Mouse (Mus musculus) lung, adult 18-20 months (tissue): Measurements from ENCODE around the gene Stxbp3.
A peak's percentile ranks its signal among the peaks of the same experiment; 100 is the strongest.

Experiments used
- DNase-seq, 2 experiments: peaks; one replicate each; pipeline ENCODE4 v3.0.0; 2022; ENCODE audit warnings: mixed read lengths in 2 of 2

Gene Stxbp3

DNA sequence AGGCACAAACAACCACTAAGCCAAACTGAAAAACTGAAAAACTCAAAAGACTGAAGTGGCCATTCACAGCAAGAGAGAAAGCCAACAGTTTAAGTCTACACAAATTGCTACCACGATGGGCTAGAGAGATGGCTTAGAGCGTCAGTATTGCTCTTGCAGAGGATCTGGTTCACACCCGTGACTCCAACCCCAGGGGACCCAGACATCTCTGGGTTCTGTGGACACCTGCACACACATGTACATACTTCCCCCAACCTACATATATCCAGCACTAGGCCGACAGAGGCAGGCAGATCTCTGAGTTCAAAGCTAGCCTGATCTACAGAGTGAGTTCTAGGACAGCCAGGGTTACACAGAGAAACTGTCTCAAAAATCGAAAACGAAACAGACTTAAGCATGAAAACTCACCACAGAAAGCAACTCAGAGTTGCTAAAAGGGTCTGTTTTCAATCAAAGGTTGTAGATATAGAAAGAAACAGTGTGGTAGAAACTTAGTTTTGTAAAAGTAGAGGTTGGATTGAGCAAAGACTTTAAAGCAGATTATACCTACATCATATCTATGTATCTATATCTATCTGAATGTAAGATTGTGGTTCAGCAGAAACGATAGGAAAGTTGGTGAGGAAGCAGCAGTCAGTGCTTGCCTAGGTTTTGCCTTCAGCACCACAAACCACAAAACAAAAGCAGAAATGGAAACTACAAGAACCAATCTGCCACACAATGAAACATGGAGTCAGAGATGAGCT lies 44.6 kb downstream of the Stxbp3 start:
- no peak for DNase-seq

DNA sequence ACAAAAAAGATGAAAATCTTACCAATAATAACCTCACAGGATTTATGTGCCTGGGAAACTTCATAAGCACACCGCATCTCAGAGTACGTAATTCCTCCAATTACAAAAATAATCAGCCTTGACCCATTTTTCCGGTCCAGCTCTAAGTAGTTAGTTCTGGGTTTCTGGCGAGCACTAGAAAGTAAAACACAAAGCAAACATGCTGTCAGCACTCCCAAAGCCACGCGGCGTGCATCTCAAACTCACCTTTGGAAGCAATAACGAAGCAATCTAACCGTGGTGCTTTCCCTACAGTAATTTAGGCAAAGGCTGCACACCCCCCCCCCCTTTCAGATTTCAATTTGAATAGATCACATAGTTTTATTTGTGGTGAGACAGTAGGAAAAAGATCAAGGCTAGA lies 45.5 kb downstream of the Stxbp3 start:
- DNase-seq, result no peak

DNA sequence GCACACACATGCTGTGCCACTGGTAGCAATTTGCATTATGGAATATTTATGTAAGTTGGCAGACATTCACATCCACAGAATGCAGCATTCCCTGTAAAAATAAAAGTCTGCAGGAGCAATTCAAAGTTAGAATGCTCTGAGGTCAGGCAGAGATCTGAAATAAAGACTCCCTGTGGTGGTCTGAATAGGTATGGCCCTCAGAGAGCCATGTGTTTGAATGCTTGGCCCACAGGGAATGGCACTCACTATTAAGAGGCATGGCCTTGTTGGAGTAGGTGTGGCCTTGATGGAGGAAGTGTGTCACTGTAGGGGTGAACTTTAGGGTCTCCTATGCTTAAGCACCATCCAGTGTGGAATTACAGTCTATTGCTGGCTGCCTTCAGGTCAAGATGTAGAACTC lies 47.9 kb downstream of the Stxbp3 start:
- no peak for DNase-seq

DNA sequence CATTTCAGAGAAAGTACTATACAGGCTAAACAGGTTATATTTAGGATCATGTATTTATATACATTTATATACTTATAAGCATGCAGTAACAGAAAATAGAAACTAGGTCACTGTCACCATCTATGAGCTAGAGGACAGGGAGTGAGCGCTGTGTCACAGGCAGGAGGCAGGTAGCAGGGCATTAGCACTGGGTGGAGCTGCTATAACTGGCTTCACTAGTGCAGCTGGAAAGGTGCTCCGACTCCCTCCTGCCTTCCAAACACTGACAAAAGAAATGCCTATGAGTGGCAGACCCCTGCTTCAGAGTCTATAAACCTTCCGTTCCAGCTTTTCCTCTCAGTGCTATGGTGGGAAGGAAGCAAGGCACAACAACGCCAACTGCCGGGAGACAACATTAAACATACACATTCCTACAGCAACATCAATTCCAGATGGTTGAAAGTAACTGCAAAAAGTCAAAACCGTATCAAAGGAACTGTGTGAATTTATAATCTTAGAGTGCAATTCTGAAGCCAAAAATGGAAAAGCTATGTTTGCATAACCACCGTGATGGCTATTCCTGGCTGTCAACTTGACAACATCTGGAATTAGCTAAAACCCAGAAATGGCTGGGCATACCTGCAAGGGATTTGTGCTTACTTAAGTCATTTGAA lies 49.1 kb downstream of the Stxbp3 start:
- DNase-seq, result no peak

DNA sequence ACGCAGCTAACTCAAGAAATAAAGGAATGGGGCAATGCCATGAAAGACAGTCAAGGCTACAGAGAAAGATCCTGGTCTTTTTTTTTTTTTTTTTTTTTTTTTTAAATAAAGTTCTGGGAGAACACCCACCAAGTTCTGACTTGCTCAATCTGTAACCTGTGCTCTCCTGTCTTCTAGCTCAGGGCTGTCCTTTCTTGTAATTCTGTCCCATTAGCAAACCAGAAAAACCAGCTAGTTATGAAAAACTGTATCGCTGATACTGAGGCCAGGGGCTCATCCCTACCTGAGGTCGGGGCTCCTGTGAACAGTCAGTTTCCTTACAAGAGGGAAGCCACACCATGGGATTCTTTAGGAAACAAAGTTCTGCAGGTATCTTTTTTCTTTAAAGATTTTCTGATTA lies 49.8 kb downstream of the Stxbp3 start:
- no peak for DNase-seq

DNA sequence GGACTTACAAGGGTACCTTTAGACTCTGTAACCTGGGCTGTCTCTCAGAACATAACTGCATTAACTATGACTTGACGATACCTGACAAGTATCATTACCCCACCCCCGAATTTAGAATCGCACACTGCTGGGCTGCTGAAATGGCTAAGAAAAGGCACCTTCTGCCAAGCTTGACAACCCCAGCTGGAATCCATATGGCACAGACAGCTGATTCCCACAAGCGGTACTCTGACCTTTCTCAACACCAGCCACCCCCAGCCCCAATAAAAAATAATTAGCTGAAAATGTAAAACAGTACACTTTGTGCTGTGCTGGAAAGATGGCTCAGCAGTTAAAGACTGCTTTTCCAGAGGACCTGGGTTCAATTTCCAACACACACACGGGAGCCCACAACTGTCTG lies 51.0 kb downstream of the Stxbp3 start:
- DNase-seq, result no peak

DNA sequence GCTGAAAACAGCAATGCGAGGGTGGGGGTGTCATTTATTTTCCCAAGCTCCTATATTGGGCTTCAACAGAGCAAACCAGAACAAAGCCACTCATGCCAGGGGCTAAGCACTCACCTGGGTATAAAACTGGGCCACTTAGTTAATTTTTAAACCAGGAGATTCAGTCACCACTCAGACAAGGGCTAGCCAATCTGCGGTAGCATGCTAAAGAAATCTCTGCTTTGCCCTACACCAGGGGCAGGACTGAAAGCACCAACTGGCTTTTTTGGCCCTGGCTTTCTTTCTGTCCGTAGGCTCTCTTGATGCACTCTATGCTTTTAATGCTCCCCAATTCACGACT lies 51.9 kb downstream of the Stxbp3 start:
- no peak for DNase-seq

DNA sequence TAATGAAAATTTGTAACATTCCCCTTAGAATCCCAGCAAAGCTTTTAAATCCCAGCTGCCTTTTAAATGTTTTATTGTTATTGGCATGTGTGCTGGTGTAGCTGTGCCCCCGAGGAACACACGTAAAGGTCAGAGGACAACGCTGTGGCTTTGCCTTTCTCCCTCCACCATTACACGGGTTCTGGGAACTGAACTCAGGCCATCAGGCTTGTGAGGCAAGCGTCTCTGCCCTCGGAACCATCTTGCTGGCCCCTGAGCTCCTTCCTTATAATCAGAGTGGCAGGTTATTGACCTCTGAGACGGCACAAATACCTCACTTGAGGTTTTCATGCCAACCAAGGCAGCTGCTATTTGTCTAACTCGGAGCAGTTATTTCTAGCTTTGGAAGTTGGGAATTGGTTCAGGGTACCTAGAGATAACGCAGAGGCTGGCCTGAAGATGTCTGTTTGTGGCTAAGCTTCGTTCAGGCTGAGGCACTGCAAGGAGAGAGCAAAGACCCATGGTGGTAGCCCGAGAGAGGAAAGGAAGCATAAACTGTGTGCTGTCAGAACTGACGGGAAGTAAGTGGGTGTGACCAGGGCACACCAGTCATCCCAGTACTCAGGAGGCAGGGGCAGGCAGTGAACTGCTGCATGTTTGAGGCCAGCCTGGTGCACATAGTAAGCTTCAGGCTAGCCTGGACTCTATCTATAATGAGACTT lies 52.4 kb downstream of the Stxbp3 start:
- no peak for DNase-seq

DNA sequence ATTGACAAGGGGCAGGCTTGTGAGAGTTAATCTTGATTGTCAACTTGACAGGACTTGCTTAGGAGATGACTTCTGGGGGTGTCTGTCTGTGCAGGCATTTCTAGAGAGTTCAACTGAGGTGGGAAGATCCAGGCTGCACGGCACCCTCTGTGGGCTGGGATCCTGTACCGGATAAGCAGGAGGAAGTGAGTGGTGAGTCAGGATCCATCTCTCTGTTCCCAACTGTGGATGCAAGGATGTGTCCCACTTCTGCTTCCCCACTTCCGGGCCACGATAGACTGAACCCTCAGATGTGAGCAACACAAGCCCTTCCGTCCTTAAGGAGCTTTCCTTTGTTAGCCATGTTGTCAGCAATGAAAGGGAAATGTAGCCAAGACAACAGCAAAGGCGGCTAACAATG lies 53.8 kb downstream of the Stxbp3 start:
- DNase-seq, result no peak

DNA sequence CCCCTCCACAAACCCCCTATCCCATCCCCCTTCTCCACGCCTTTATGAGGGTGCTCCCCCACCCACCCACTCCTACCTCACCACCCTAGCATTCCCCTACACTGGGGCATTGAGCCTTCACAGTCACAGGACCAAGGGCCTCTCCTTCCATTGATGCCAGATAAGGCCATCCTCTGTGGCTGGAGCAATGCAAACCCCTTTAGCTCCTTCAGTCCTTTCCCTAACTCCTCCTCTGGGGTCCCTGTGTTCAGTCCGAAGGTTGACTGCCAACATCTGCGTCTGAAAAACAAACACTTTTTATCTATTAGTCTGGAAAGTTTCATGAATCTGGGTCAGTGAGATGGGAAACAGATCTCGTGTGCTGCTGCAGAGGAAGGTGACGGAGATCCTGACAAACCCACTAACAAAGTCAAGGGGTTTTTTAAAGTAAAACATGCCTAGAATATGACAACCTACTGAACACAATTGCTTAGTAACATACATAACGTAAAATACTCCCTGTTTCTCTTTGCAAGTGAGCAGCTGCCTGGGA lies 57.9 kb downstream of the Stxbp3 start:
- no peak for DNase-seq

DNA sequence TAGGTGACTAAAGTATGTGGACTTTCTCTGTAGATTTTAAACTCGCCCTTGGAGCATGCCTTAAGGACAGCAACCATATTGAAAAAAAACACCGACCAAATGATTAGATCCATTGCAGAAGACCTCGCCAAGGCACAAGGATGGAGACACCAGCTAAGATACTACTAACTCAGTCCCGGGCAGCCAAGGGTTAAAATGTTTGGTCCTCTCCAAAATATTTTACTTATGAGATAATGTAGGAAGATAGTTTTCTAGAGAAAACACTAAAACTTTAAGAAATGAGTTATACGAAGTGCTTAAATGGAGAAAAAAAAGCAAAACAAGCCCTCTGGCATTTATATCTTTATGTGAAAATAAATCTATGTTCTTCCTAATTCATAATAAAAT lies 58.4 kb downstream of the Stxbp3 start:
- no peak for DNase-seq

DNA sequence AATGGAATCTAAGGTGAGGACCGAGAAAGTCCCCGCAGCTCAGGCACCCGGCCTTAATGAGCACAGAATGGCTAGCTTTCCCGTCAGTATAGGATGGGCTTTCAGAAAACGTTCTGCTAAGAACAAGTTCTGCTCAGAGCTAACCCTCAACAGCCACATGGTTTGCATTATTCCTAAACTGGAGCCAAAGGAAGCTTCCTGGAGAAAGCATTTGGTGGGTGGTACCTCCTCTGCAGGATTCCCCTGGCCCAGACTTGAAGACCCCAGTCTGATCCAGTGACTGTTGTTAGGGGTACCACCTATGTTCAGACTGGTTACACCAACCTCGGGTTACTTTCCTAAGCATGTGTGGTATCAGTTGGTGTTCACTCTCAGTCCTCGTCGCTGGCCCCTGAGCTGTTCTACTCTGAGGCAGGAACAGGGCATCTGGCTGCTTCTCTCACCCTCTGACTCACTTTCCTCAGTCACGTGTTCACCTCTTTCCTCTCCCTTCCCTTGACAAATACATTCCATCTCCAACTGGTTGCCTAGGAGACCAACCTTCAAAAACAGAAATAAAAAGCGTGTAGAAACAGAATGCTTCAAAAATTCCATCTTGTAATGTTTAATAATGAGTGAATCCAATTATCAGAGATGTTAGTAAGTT lies 59.0 kb downstream of the Stxbp3 start:
- DNase-seq, result peak; percentile 30 to 70

DNA sequence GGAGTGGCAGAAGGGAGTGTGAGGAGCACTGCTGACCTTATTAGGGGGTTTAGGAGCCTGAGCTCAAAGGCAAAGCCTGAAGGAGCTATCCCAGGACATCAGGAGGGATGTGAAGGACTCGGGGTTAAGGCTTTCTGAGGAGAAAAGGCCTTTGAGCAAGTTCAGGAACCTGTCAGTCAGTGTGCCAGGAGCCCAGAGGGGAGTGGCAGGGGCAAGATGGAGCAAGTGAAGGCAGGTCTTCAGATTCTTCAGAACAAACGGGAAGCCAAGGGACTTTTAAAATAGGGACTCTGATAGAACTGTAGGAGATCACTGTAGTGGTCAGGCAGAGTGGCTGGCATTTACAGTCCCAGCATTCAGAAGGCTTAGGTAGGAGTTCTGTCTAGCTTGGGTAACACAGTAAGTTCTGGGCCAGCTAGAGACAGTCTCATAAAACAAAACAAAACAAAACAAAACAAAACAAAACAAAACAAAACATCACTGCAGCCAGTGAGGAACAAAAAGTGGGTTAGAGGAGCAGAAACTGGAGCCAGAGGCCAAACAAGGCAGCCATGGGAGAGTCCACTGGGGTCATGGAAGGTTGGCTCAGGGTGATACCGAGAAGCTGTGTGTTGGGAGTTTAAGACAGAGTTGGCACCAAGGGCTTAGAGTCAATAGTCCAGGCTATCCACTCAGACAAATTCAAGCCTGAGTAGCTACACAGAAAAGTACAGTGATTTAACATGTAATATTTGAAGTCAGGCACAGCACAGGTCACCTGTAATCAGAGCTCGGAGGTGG lies 61.4 kb downstream of the Stxbp3 start:
- DNase-seq, result no peak

DNA sequence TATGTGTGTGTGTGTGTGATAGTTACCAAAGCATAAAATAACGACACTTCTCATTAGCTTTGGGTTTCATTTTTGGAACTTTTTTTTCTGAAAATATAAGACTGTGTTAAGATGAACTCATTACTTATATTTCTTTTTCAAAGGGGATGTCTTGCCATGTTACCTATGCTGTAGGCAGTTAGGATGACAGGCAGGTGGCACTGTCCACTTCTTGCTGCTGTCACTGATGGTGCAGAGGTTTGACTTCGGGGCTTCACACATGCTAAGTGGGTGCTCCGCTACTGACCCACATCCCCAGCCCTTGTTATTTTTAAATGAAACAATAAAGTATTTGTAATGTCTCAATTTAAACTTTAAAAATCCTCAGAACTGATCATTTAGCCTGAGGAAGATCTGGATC lies 67.5 kb downstream of the Stxbp3 start:
- DNase-seq, result no peak

DNA sequence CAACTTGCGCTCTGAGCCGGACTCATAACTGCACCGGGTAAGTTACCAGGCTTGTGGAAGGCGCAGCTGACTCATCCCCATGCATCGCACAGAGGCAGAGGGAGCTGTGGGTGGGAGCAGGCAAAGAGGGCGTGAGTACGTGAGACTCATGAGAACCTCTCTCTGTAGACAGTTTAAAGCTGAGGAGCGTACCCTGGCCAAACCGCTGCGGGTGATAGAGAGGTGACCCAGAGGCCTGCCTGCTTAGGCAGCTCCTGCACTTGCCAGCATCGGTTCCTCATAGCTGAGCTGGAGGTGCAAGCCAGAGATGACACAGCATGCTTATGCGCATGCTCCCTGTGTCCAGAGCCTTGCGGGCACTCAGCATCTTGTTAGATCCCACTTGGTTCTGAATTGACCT lies 68.1 kb downstream of the Stxbp3 start:
- DNase-seq, result peak in 1 of 2 experiments; percentile 32

DNA sequence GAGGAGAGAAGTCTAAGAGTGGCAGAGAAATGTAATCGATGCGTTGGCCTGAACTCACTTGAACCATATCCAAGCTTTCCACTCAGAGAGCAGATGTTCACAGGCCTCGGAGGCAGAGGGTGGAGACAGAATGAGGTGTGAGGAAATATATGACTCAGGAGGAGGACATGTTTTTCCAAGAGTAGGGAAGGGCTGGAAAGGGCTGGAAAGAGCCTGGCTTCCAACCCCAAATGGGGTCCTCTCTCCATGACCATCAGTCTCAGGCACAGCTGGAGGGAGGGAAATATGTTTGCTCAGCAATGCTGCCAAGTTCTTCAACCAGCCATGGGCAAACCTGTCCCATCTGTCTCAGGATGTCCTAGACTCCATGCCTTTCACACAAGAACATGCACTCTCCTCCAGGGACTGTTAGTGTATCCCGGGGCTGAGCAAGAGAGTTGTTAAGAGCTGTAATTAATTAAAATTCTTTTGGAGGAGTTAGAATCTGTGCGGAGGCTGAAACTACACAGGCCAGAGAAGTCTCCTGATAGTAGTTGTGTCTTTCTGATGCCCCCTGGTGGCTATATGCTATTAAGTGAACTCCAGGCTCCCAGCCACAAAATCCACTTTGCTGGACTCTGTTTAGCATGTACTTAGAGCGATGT lies 69.5 kb downstream of the Stxbp3 start:
- DNase-seq, result peak; percentile 51 to 69

DNA sequence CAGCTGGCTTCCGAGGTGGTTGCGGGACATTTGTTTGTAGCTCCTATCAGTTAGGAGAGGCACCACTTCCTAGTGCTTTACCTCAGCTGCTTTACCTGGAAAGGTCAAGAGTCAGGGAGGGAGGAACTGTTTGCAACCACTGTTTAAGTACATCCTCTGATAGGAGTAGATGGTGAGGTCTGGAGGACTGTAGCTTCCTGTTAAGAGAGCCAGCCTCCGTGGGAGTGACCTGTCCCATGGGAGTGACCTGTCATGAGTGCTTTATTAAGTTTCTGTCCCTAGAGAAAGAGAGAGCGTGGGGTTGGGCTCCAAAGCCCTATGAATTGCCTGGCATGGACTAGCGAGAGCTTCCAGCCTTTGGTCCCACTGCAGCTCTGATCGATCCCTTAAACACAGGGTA lies 70.8 kb downstream of the Stxbp3 start:
- DNase-seq, result peak in 1 of 2 experiments; percentile 46

DNA sequence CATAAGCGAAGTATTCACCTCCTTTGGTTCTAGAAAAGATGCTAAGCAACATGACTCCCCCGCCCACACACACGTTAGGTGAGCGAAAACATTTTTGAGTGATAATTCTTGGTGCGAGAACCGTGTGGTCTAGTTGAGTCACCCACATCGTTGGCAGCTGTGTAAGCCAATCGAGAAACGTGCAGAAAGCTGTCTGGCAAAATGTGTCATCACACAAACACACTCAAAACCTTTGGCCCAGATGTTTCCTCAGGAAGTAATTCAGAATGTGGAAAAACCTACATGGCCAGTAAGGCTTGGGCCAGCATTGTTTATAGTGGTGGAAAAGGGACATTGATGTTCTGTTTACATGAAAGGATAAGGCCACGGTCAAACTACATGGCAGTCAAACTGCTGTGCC lies 72.9 kb downstream of the Stxbp3 start:
- no peak for DNase-seq

DNA sequence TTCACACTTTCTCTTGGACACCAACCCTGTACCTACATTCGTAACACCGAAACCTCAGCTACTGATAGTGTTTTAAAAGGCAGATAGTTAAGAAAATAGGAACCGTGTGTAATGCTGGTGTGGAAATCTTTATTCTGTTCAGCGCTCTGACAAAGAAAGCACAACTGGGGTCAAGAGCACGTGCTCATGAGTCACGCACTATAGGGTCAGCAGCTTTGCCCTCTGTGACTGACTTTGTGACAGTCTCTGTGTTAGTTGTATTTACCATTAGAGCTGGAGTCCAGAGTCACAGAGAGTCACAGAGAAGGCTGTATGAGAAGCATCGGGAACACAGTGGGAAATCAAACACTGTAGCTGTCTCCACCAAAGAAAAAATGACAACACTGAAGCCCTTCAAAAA lies 73.4 kb downstream of the Stxbp3 start:
- no peak for DNase-seq

DNA sequence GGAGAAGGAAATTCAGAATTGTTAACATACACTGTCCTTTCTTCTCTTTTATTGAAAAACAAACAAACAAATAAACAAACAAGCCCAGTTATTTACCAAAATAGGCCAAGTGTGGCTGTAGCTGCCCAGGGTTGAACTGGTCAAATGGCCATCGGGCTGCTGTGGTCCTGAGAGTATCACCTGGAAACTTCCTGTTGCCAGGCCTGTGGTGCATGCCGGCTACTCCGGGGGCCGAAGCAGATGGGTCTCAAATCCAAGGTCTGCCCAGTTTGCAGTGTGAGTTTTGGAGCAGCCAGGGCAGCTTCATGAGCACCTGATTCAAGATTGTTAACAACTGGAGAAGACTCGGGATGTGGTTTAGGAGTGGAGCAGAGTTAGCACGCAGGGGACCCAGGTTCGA lies 74.8 kb downstream of the Stxbp3 start:
- DNase-seq, result no peak

DNA sequence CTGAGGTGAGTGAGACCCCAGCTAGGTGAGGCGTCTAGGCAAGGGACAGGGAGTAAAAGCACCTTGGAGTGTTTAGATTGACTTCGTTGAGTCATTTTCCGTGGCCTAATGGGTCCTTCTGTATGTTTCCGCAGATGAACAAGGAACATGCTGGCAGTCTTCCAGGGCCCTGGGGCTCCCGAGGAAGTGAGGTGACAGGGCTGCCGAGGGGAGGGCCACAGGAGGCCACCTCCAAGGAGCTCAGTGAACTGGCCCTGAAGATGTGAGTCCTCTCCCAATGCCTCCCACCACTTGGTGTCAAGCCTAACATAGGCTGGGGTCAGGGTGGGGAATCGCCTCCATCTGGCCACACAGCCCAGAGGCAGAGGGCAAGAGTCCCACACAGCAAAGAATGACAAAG lies 75.3 kb downstream of the Stxbp3 start:
- DNase-seq, result no peak

DNA sequence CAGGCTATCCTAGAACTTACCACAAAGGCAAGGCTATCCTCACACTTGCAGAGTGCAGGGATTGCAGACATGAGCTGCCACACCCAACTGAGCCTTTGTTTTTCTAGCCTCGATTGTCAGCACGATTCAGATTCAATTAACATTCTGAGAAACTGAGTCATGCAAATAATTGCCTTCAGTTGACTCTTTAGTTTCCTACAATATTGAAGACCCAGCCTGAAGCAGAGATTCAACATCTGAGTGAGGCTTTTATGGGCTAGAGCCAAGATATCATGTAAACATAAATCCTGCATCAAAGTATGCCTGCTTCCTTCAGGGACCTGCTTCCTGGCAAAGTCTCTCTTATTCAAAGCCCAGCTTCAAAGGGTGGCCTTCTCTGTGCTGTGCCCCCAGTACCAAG lies 76.6 kb downstream of the Stxbp3 start:
- no peak for DNase-seq
